Mouse (Mus musculus) urinary bladder, adult 18-20 months (tissue): ENCODE data around the gene Itm2b.

Experiments
- DNase-seq, 2 experiments: peaks; one replicate each; pipeline ENCODE4 v3.0.0; 2022; ENCODE audit warnings: low spot score in 2 of 2, mixed read lengths in 2 of 2

Itm2b gene

GRCm38 (mm10) chr14:73324634-73325455 lies 60.2 kb downstream of the Itm2b start:
- peak; percentile 22 to 52 for DNase-seq

GRCm38 (mm10) chr14:73323965-73324364 lies 61.1 kb downstream of the Itm2b start:
- DNase-seq, result no peak

DNA sequence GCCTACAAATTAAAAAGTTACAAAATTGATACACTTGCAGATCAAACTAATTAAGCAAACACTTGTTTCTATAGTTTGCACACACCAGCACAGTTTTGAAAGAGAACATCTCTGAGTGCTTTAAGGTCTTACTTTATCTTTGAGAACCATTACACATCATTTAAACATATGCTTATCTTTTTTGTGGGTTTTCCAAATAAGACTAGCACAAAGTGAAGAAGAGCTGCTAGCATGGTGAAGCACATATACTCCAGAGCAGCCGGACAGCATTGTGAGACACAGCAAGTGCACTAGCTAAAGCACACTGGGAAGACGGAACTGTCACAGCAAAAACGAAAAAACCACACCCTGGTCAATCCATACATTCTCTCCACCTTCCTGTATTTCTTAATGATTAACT lies 62.9 kb downstream of the Itm2b start:
- no peak for DNase-seq

- no peak for DNase-seq
Observed at GRCm38 (mm10) chr14:73316933-73317332, 68.2 kb downstream of the Itm2b start.

- no peak for DNase-seq
Observed at GRCm38 (mm10) chr14:73313864-73314263, 71.2 kb downstream of the Itm2b start.

- peak; percentile 26 to 61 for DNase-seq
Observed at GRCm38 (mm10) chr14:73313396-73313795, 71.7 kb downstream of the Itm2b start.

DNA sequence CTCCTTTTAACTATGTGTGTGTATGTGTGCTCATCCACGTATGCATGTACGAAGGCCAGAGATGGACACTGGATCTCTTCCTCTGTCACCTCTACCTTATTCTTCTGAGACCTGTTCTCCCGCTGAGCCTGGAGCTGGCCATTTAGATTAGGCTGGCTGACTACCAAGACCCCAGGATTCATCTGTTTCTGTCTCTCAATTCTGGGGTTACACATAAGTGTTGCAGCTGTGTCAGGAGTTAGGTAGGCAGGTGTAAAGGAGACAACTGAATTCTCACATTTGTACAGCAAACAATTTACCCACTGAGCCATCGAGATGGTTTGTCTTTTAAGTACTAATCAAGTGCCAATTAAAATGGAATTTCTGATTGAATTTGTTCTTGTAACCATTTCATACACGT lies 72.2 kb downstream of the Itm2b start:
- DNase-seq, result no peak
